Mouse (Mus musculus) heart, postnatal 0 days (tissue): ENCODE data around the gene Grin2d.
A peak's percentile ranks its signal among the peaks of the same experiment; 100 is the strongest.
"Not testable (repeated sequence)": the region's sequence is repeated elsewhere in the genome, so short reads cannot be mapped to it uniquely, and the experiment has no call there.

ENCODE experiments used
- CTCF ChIP-seq: IDR thresholded peaks from 2 replicates; pipeline ENCODE4 v1.5.1; 2016; ENCODE audit warnings: antibody characterized with exemption, control low read depth, low read depth
- EP300 ChIP-seq: IDR thresholded peaks from 2 replicates; pipeline ENCODE4 v1.6.1; 2016; ENCODE audit warnings: antibody characterized with exemption, low read depth

GRCm38 (mm10) chr7:45898125-45898524 is 19.9 kb upstream of the Grin2d start:
- TF ChIP-seq CTCF = peak; percentile 30
- TF ChIP-seq EP300 = not testable (repeated sequence)
